Mouse (Mus musculus): ENCODE results near the gene Mfsd14a.

Gene Mfsd14a

DNA sequence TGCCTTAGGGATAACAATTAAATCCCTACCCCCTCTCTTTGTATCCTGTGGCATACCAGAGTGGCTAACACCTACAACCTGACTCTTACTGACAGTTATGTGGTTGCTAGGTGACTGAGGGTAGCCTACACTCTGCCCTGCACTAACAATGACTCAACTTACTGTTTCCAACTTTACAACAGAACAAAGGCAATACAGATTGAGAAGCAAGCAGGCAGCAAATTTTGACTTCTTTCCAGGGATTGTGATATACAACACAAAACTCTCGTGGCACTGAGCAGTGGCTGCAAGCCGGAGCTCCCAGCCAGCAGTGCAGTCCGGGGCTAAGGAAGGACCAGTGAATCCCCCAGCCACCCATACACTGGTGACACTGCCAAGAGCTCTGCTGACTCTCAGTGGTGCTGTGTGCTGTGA lies 10.4 kb downstream of the Mfsd14a start:
- DNase-seq: no peak

DNA sequence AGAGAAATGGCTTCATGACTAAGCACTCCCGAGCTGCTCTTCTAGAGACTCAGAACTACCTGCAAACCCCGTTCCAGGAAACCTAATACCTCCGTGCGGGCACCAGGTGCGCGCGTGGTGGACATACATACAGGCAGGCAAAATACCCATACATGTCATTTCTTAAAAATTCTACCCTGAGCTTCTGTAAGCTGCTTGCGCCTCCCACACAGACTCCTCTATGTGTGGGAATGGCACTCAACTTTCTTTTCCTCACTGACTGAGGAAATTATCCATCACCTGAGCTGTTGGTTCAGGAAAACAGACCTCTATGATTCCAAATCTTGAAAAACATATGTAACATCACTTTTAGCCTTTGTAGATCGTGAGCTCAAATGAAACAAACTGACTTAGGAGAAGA lies 11.8 kb downstream of the Mfsd14a start:
- DNase-seq: no peak

DNA sequence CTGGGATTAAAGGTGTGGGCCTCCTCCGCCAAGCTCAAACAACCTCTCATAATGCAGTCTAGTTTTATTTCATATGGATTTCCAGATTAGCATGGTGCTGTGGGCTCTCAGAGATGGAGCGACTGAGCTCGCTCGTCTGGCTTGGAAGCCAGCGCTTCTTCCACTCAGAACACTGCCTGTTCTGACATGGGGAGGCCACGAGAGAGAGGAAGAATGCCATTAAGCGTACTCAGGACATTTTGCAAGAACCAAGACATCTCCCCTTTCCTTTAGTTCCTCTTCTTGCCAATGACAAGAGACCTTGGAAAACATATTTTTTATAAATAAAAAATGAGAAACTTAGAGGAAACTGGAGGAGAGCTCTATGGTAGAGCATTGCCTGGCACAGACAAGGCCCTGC lies 13.7 kb downstream of the Mfsd14a start:
- no peak for DNase-seq

DNA sequence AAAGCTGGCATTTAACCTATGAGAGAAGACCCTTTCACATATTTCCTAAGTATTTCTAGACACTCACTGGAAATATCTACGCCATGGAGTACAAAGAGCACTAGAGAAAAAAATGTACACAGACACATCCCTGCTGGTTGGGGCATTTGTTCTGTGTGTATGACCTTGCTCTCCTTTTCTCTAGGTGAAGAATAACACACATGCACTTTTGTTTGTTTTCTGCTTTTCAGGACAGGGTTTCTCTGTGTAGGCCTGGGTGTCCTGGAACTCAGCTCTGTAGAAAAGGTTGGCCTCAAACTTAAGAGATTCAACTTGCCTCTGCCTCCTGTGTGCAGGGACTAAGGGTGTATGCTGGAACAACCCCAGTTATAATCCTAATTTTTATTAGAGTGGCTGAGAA lies 16.1 kb downstream of the Mfsd14a start:
- DNase-seq: no peak

DNA sequence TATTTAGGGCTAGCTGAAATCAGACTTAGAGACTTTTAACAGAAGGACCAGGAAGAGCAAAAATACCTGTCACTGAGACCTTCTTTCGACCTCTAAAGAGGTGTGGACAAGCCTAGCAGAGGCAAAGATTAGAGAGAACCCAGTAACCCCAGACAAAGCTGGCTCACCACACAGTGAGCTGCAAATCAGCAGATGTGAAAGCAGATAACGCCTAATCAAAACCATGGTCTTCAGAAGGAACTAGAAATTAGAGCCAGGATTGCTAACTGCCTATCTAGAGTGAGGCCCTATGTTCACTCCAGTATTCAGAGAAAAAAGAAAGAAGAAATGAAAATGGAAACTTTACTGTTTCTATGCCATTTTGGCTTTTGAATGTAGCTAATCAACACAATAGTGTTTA lies 20.1 kb downstream of the Mfsd14a start:
- DNase-seq: no peak

DNA sequence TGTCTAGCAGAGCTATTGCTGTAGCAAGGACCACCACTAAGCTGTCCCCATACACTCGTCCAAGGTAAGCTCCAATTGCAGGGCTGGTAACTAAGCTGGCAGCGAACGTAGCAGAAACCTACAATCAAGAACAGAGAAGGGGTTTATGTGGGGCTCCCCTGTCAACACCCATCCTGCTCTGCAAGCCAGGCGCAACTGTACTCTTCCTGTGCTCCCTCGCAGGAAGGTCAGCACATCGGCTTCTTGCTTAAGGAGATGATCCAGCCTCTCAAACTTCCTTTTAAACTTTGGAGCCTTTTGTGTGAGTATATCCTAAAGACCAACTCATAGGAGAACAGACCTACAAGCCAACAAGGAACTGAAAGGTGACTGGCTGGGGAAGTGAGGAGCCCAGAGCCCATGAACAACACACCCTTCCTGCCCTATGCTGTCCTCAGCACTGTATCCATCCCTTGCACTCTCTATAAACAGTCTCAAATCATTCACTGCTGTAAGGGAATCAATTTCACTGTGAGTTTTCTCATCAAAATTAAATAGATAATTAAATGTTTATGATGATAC lies 20.6 kb downstream of the Mfsd14a start:
- DNase-seq: no peak

DNA sequence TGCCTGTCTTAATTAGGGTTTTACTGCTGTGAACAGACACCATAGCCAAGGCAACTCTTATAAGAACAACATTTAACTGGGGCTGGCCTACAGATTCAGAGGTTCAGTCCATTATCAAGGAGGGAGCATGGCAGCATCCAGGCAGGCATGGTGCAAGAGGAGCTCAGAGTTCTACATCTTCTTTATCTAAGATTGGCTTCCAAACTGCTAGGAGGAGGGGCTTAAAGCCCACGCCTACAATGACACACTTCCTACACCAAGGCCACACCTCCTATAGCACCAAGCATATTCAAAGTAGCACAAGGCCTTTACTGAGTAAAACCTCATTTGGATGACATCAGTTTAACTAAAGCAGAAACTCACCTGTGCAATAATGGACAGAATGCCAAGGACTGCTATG lies 22.5 kb downstream of the Mfsd14a start:
- no peak for DNase-seq

DNA sequence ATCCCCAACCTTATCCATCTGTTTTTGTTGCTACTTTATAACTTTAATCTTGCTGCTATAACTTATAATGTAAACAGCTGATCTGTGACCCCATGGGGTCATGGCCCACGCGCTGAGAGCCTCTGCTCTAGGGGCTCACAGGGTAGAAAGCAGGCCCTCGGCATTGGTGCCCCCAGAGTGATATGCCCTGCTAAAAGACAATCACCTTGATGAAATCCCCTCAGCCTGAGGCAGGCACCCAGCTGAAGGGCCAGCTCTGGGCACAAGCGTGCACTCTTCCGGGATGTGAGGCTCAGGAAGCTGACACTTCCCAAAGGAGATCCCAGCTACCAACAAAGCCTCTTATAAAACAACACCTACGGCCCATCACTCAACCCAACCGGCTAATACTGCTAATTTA lies 23.9 kb downstream of the Mfsd14a start:
- no peak for DNase-seq

DNA sequence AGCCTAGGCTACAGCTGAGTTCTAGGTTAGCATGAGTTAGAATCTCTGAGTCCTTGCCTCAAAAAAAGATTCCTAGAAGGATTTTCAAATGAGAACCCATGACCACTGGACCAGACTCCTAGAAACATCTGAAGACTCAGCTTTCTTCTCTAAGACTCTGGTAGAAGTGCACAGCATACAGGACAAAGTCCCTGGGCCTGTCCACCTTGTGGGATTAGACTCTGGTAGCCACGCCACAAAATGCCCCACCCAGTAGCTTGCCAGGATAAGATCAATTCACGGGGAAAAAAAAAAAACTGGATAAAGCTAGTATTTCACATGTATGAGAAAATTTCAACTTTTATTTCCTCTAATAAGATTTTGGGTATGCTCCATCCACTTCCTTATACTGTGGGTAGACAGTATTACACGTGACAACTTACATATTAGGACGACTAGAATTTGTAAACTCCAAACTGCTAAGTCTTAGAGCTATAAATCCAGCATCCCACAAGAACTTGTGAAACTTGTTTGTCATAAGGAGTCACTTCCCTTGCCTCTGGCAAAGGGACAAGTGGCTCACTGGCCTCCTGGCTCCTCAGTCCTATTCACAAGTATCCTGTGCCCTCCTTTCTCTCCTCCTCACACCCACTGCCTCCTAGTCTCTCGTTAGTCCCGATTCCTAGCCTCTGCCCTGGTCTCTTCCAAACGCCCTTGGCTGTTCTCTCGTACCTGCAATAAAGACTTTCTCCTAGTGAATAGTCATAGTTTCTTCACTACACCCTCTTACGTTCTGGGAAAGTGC lies 24.6 kb downstream of the Mfsd14a start:
- no peak for DNase-seq

DNA sequence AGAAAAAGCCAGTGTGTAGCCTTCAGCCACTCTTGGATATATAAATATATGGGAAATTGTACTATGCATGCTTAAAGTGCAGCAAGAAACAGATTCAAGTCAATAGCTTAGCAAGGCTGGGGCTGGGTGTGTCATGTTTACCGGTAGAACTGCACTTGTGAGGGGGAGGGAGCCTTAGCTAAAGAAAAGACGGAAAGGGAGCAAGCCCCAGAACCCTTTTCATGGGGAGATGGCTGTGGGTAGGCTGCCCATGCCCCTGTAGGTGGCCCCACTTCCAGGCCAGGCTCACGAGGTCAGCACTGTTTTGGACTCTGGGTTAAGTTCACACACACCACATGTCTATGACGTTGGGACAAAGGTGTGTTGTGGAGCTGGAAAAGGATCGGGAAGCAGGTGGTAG lies 26.7 kb downstream of the Mfsd14a start:
- DNase-seq: no peak

DNA sequence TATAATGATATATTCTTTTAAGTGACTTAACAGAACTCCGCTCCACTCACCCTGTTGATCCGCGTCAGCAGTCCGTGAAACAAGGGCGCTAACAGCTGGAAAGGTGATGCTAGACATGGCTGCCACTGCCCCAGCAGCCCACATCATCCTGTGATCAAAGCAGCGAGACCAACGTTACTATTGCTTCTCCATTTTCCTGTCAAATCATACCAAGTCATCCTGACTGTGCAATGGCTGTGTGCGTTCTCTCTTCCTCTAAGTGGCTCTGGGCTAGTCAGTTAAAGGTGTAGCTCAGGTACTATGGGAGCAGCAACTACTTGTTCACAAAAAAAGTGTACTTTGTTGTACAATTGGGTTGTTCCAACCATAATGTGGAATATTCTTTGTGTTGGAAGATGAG lies 27.6 kb downstream of the Mfsd14a start:
- no peak for DNase-seq

DNA sequence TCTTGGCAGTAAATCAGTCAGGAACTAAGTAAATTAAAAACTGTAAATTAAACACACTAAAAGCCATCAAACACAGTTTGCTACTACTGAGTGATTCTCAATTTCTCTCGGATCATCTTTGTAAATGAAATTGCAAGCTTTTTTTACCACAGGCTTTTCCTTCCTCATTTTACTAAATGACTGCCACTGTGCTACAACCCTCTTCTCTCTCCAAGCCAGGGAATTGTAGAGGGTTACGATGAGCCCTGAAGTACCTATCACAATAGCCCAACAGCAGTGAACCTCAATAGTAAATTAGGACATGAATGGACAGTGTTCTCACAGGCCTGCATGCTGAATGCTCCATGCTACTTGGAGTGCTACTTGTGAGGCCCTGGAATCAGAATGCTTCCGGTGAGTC lies 28.4 kb downstream of the Mfsd14a start:
- no peak for DNase-seq

DNA sequence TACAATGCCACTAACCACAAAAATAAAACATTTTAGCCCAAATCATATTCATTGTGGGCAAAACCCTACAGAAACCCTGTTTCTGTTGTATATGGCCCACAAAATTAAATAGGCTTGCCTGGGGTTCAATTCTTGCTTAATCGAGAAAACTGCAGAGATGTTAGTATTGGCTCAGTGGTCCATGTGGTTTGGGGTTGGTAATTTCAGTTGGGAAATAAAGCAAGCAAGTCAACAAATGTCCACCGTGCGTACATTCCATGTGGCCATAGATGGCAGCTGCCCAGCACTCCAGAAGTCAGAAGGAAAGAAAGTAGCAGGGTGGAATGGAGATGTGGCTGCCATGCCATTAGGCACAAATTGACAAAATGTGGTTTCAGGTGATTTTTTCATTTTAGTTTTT lies 29.5 kb downstream of the Mfsd14a start:
- DNase-seq: no peak

DNA sequence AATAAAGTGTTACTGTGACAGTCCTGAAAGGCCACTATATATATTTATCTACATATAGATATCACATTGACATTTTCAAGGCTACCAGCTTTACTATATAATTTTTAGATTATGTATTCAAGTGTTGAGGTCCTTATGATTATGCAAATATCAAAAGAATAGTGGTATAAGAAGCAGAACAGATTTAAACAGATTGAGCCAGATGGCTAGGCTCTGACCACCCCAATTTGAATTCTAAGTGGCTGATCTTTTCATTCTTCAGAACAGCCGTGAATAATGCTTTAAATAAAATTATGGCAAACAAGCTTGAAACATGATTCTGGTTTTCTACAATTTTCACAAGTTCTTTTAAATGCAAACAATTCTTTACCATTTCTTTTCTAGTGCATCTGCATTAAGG lies 31.0 kb downstream of the Mfsd14a start:
- no peak for DNase-seq

DNA sequence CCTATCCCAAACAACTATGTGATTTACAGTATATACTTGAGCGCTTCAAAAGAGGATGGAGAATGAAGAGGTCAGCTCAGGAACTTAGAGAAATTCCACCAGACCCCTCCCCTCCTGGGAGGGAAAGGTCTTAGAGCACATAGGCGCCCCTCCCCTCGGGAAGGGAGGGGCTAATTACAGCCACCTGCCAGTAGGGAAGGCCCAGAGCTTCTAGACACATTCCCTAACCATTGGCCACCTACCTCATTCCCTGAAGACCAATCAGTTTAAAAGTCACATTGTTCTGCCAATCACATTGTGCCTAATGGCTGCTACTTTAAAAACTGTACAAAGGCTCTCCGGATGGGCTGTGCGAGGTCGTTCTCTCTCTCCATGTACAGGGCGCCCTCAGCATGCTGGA lies 39.8 kb downstream of the Mfsd14a start:
- no peak for DNase-seq

DNA sequence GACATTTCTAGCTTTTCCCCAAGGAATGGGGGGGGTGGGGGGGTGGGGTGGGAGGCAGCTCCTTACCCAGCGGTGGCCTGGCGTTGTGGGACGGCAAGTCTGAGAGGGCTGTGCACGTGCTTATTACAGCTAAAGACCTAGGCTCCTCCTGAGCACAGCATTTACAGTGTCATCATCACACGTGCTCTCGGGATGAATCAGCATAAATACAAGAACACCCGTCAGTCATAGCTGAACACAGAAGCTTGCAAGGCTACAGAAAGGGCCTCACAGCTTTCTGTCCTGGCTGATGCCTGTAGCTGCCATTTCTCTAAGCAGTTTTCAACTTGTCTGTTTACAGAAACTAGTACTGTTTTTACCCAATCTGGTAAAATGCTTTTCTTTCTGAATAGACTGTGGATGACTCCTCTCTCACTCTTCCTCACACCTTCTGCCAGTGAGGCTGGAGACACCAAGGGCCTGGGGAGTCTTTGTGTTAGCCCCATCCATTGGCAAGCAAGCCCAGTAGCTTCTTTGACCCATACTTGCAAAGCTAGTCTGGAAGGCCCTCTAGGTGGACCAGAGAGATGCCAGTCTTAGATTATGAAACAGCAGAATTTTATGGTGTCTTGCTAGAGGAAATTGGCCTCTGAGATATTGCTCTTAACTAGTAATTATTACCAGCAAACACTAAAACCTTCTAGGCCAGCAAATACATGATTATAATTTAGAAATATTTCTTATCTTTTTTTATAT lies 41.7 kb downstream of the Mfsd14a start:
- DNase-seq: no peak

DNA sequence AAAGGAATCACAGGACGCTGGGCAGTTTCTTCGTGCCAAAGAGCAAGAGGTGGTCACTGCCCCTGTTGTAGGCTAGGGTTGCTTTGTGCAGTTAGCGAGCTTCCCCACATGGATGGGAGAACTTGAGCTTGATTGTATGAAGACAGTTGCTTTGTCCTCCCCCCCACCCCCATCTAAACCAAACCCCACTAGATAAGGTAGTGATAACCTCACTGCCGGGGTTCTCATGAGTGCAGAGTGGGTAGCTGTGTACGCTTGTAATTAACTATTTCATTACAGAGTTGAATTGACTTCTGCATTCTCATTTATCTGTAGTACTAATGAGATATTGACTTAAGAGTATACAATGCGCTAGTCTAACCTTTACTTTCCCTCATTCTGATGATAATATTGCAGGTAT lies 43.6 kb downstream of the Mfsd14a start:
- no peak for DNase-seq

DNA sequence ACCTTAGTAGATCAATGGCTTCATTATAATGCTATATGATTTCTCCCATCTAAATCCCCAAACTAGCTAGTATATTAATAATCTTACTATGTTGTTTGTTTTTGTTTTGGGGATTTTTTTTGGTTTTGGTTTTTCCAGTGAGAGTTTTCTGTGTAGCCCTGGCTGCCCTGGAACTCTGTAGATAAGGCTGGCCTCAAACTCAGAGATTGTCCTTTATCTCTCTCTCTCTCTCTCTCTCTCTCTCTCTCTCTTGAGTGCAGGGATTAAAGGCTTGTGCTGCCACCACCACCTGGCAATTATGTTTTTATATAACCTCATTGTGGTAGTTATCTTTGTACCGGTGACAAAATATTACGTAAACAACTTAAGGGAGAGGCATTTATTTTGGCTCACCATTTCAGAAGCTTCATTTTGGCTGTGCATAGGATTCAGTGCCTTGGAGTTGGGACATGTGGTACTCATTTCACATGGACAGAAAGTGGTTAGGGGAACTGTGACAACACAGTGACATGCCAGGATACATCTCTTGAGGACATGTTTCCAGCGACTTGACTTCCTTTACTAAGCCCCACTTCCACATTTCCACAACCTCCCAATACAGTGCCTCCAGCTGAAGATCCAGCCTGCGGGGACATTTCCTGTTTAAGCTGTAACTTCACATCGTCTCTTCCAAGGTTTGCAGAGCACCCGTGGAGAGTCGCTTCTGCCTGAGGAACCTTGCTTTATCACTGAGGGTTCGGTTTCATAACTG lies 47.0 kb downstream of the Mfsd14a start:
- DNase-seq: no peak

DNA sequence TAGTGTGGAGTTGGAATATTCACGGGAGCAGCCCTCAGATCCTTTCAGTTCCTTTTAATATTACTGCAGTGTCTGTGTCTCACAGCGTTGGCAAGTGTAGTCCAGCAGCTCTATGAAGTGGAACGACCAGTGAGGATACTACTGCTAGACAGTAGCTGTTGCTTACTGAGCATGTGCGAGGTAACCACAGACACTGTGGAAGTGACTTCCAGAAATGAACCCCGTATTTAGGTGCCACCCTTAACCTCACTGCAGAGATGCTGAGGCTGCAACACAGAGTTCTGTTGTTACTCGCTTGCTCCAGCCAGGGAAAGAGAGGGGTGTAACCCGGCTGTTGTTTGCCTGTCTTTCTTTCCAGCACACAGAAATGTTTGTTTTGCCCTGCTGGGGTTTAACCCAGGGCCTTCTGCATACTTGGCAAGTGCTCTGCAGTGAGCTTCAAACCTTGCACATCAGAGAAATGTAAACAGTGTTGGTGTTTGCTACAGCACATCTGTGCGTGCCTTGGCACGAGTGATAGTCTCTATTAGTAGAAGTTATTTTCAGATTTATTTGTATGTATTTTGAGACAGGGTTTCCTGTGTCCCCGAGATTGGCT lies 48.1 kb downstream of the Mfsd14a start, which contains the start of gene Trmt13:
Gene Trmt13 (minus strand): TSS at position 293 of the 598 bp plus-strand sequence.
- DNase-seq: no peak

DNA sequence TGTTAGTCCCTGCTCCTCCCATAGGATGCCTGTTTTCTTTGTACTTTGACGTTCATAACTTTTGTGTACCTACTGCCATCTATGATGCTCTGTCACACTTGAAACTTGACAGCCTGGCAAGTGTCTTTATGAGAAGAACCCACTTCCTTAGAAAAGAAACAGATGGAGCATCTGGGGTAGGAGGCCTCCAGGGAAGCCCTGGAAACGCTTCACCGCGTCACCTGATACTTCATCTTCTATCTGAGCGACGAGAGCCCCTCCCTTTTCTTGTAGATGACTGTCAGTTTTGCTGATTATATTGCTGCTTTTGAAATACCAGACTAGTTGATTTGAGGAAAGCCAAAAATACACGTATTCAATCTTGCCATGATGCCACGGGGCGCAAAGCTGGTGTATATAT lies 57.9 kb downstream of the Mfsd14a start:
- DNase-seq: no peak

DNA sequence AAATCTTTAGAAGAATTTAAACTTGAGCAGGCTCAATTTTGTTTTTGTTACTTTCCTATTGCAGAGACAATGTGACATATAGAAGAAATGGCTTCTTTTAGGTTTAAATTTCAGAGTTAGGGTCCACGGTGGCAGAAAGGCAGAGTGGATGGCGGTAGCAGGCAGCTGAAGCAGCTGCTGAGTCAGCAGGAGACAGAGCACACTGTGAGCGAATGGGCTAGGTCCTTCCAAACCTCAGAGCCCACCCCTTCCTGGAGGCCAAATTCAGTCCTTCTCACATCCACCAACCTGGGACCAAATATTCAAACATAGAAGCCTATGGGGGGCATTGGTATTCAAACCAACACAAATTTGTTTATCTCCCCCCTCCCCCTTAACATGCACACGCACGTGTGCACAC lies 60.7 kb downstream of the Mfsd14a start:
- DNase-seq: no peak

DNA sequence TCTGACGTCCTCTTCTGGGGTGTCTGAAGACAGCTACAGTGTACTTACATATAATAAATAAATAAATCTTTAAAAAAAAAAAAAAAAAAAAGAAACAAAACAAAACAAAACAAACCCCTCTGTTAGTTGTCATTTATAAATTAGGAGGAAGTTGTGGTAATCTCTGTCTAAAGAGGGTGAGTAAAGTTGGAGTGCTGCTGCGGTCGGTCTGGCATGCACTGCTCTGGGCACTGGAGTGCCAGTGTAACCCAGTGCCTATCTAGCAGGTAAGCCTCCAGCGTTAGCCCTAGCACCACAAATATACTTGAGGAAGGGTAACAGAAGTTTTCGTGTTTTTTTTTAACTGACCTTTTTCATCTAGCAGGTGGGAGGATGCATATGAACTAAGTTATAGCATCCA lies 61.5 kb downstream of the Mfsd14a start:
- no peak for DNase-seq

DNA sequence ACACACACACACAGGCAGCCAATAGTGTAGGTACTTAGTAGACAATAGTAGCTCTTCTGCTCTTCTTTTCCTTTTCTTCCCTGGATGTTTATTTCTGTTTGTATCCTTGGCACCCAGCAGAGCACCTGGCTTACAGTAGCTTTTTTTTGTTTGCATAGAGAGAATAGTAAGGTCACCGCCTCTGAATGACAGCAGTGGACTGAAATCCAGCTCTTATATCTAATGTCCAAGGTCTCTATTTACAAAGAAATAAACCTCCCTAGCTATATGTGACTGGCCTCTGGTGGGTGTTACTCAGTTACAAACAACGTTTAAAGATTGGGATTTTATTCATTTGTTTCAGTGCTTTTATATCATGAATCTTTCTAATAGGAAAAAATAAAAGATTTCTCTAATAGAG lies 62.8 kb downstream of the Mfsd14a start:
- no peak for DNase-seq
